13 mouse cellular contexts compared by ENCODE assay signal in the genomic region with DNA sequence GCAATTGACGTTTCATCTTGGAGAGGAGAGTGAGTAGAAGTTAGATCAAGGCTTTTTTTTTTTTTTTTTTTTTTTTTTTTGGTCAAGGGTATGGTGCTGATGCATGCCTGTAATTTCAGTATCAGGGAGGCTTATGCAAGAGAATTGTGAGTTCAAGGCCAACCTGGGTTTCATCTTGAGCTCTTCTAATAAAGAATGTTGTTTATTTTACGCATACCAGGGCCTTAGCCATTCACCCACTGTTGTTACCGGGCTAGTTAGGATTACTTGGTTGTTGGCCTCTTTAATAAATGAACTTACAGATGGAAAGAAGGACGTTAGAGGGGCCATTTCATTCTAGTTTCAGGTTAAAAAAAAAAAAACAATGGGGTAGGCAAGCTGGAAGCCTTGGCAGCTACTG.
"Had no signal": no experiment of that assay in that cellular context is flagged by ENCODE, and none has a peak within 500 bp of the region (broad histone marks: within the 10 kb centered on the region; RNA-seq: fewer than 3 reads in every experiment).

No protein-coding gene starts in this region.

- H3K9ac ChIP-seq: limb, embryonic 13.5 days; liver, embryonic 14.5 days; neural tube, embryonic 15.5 days had no signal

- H3K27ac ChIP-seq: limb, embryonic 13.5 days; liver, embryonic 14.5 days; midbrain, embryonic 10.5 days; neural tube, embryonic 15.5 days had no signal

- H3K9me3 ChIP-seq: limb, embryonic 13.5 days; midbrain, embryonic 10.5 days; neural tube, embryonic 15.5 days had no signal

- DNase-seq: kidney, postnatal 10 days; left cerebral cortex, postnatal 4 days; lung, adult 18-20 months; lung, postnatal 36 days; midbrain, embryonic 14.5 days; right cerebral cortex, adult 18-20 months; right cerebral cortex, postnatal 25 days; thymus, postnatal 36 days had no signal

- H3K4me3 ChIP-seq: limb, embryonic 13.5 days; midbrain, embryonic 10.5 days; myocyte; neural tube, embryonic 15.5 days had no signal

- H3K27me3 ChIP-seq: limb, embryonic 13.5 days; neural tube, embryonic 15.5 days had no signal

- H3K4me2 ChIP-seq: limb, embryonic 13.5 days; neural tube, embryonic 15.5 days had no signal

- H3K36me3 ChIP-seq: midbrain, embryonic 10.5 days had no signal
